In the genomic region with DNA sequence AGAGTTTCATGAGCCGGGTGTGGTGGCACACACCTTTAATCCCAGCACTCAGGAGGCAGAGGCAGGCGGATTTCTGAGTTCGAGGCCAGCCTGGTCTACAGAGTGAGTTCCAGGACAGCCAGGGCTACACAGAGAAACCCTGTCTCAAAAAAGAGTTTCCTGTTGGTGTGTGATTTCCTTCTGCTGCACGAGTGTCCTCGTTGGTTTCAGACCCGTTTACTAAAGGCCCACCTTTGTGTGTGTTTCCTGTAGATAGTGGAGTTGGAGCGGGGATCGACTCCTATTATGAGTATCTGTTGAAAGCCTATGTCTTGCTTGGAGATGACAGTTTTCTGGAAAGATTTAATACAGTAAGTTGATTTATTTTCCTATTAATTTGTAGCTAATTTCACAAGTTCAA, we compare ENCODE assay signal across 6 mouse cellular contexts. TPM values are rescaled to one million over a fixed set of nuclear protein-coding genes. Genes with fewer than 3 reads are reported as not detected.
DNase-seq lines count a peak whose midpoint lies in the region; ATAC-seq and TF ChIP-seq lines count a peak whose summit lies in the region.
"Not testable (repeated sequence)": the region's sequence is repeated elsewhere in the genome, so short reads cannot be mapped to it uniquely, and the experiment has no call there.

No protein-coding gene starts in this region.

- not testable (repeated sequence) for H3K4me1 ChIP-seq in MEL (ENCODE audit: control insufficient read depth in 1 of 2, insufficient read depth in 2 of 2, low read length in 2 of 2)

- not testable (repeated sequence) for H3K79me2 ChIP-seq in MEL (ENCODE audit: control insufficient read depth, insufficient read depth, low read length, poor library complexity)

- not testable (repeated sequence) for H3K4me3 ChIP-seq in MEL (ENCODE audit: control insufficient read depth in 1 of 2, insufficient read depth in 1 of 2, low read depth in 2 of 2, low read length in 2 of 2)

- ATAC-seq in common myeloid progenitor, adult 5-6 weeks (replicated peaks; ENCODE audit: low read depth, poor library complexity, severe bottlenecking) = 0 out of 2 replicates have a peak, but pooled peaks have one; percentile 32
- 0 out of 2 replicates have a peak, but pooled peaks have one; percentile 42 for ATAC-seq in megakaryocyte progenitor cell, adult 5-6 weeks (replicated peaks; ENCODE audit: poor library complexity)

- not testable (repeated sequence) for H3K27ac ChIP-seq in MEL (ENCODE audit: control insufficient read depth, low read depth, low read length)

- H3K9me3 ChIP-seq in MEL (replicated peaks; ENCODE audit: insufficient read depth, low read length) = not testable (repeated sequence)

- not testable (repeated sequence) for TF ChIP-seq POLR2A in MEL (IDR thresholded peaks at IDR 0.05; ENCODE audit: control insufficient read depth in 1 of 2, insufficient read depth in 1 of 2, low read depth in 1 of 2, low read length in 2 of 2, poor library complexity in 1 of 2)

- not testable (repeated sequence) for TF ChIP-seq CTCF in MEL (IDR thresholded peaks at IDR 0.05 in 2 of 3, conservative IDR thresholded peaks at IDR 0.05 in 1 of 3; ENCODE audit: control insufficient read depth in 1 of 3, insufficient read depth in 1 of 3, low read depth in 2 of 3, low read length in 3 of 3, poor library complexity in 1 of 3, severe bottlenecking in 1 of 3)

- H3K27me3 ChIP-seq in MEL (ENCODE audit: control insufficient read depth in 1 of 2, insufficient read depth in 2 of 2, low read length in 2 of 2) = not testable (repeated sequence)

- H3K36me3 ChIP-seq in MEL (ENCODE audit: control insufficient read depth in 1 of 2, insufficient read depth in 2 of 2, low read length in 2 of 2) = peaks cover 0 to 12% of the 10 kb centered on the region in 2 experiments; a peak in 2 of 4 replicates

- DNase-seq in 416B (ENCODE audit: low read depth) = peak; percentile 52
- peak; percentile 11 for DNase-seq in MEL (ENCODE audit: low read depth, low spot score)
- DNase-seq in MEL-GATA-1-ER (ENCODE audit: extremely low read depth, low read depth) = peak; percentile 21
- DNase-seq in heart, adult 11 months = peak; percentile 52

- TF ChIP-seq EP300 in MEL (IDR thresholded peaks at IDR 0.05; ENCODE audit: low read depth in 1 of 2, low read length in 2 of 2) = not testable (repeated sequence)

- not testable (repeated sequence) for TF ChIP-seq RAD21 in MEL (IDR thresholded peaks at IDR 0.05; ENCODE audit: low read depth, low read length)

- H3K9ac ChIP-seq in MEL (ENCODE audit: control insufficient read depth, low read depth, low read length, poor library complexity, severe bottlenecking) = not testable (repeated sequence)

RNA-seq across cellular contexts. Expression of a gene that starts 36.9 kb away (rescaled TPM):
- 13.4 and 15.6 TPM in 2 replicates for total RNA-seq in MEL (2012; rRNA removed)
- 10 to 100 TPM in 1 of 2 experiments, not detected in 1; 11.6 TPM for polyA plus RNA-seq in MEL (2012; ENCODE audit: insufficient read depth in 1 of 2, insufficient read length in 2 of 2, low read depth in 1 of 2, low replicate concordance in 2 of 2, missing spikeins in 1 of 2)
- total RNA-seq in common myeloid progenitor, adult 5-6 weeks (2017) = 33.3 and 35.5 TPM in 2 replicates
- 20.5 and 21.1 TPM in 2 replicates for total RNA-seq in megakaryocyte progenitor cell, adult 5-6 weeks (2015)
- 30.3 and 36.6 TPM in 2 replicates for total RNA-seq in megakaryocyte progenitor cell, adult 5-6 weeks (2017)
